Mouse (Mus musculus): Measurements from ENCODE around the gene Gcn1l1. TPM values are rescaled to one million over a fixed set of nuclear protein-coding genes. Genes with fewer than 3 reads are reported as not detected.
A peak's percentile ranks its signal among the peaks of the same experiment; 100 is the strongest.

Gcn1l1 gene
- polyA plus RNA-seq, 1 experiment from 2014 or later = 40.3 TPM

- ATAC-seq (ENCODE audit: low read depth) (no peak), DNase-seq (ENCODE audit: low spot score) (no peak)
- no peaks in the 10 kb centered on the region for H3K27me3 ChIP-seq (replicated peaks; ENCODE audit: control insufficient read depth, insufficient read depth, low read length)
- H3K9me3 ChIP-seq (ENCODE audit: control insufficient read depth, low read length) = no peaks in the 10 kb centered on the region
- peak overlapping the region; percentile 87 for H3K4me3 ChIP-seq (ENCODE audit: low read depth, low read length)
- 30% methylated on average over 13 of the region's 13 CpGs for whole genome bisulfite sequencing
- no peak overlapping the region for H3K27ac ChIP-seq (replicated peaks; ENCODE audit: low read depth, low read length)
- H3K4me1 ChIP-seq (ENCODE audit: control insufficient read depth, insufficient read depth, low read length) = peaks cover 5% of the 10 kb centered on the region; the same call in 1 of the 2 replicates
- H3K4me2 ChIP-seq (ENCODE audit: low read depth, low read length) = peak overlapping the region; percentile 87
- peaks cover 42% of the 10 kb centered on the region for H3K36me3 ChIP-seq (ENCODE audit: control insufficient read depth, insufficient read depth, low read length)
- peak overlapping the region; percentile 98 for H3K9ac ChIP-seq (ENCODE audit: low read depth, low read length)
Measured at GRCm38 (mm10) chr5:115560336-115560905, 4.6 kb upstream of the Gcn1l1 start.

- Histone ChIP-seq H3K4me3 (ENCODE audit: low read depth, low read length) (no peak overlapping the region; the same call in 1 of the 2 replicates), H3K9me3 (ENCODE audit: control insufficient read depth, low read length) (no peaks in the 10 kb centered on the region), H3K27me3 (replicated peaks; ENCODE audit: control insufficient read depth, insufficient read depth, low read length) (no peaks in the 10 kb centered on the region), H3K9ac (ENCODE audit: low read depth, low read length) (no peak overlapping the region), H3K27ac (replicated peaks; ENCODE audit: low read depth, low read length) (no peak overlapping the region), H3K4me2 (ENCODE audit: low read depth, low read length) (peak overlapping the region; percentile 85; the same call in 1 of the 2 replicates), H3K4me1 (ENCODE audit: control insufficient read depth, insufficient read depth, low read length) (peaks cover 15% of the 10 kb centered on the region), H3K36me3 (ENCODE audit: control insufficient read depth, insufficient read depth, low read length) (peaks cover 42% of the 10 kb centered on the region)
- WGBS = 41% methylated on average over 5 of the region's 5 CpGs
- DNase-seq (ENCODE audit: low spot score) = no peak
- ATAC-seq (ENCODE audit: low read depth) = no peak
Measured at GRCm38 (mm10) chr5:115563771-115564585, 1.1 kb upstream of the Gcn1l1 start.

GRCm38 (mm10) chr5:115565403-115565802 lies 349 bp downstream of the Gcn1l1 start:
- H3K9ac ChIP-seq (ENCODE audit: low read depth, low read length) = peak overlapping the region; percentile 96
- no peak for DNase-seq (ENCODE audit: low spot score)
- peak overlapping the region; percentile 85 for H3K4me2 ChIP-seq (ENCODE audit: low read depth, low read length)
- 1% methylated on average over 13 of the region's 46 CpGs for WGBS
- H3K4me1 ChIP-seq (ENCODE audit: control insufficient read depth, insufficient read depth, low read length) = peaks cover 11% of the 10 kb centered on the region
- peak overlapping the region; percentile 72 for H3K27ac ChIP-seq (replicated peaks; ENCODE audit: low read depth, low read length)
- ATAC-seq (ENCODE audit: low read depth) = peak; percentile 33
- H3K9me3 ChIP-seq (ENCODE audit: control insufficient read depth, low read length) = no peaks in the 10 kb centered on the region
- peak overlapping the region; percentile 93 for H3K4me3 ChIP-seq (ENCODE audit: low read depth, low read length)
- H3K27me3 ChIP-seq (replicated peaks; ENCODE audit: control insufficient read depth, insufficient read depth, low read length) = no peaks in the 10 kb centered on the region
- peaks cover 39% of the 10 kb centered on the region for H3K36me3 ChIP-seq (ENCODE audit: control insufficient read depth, insufficient read depth, low read length)

GRCm38 (mm10) chr5:115568681-115569080 lies 3.6 kb downstream of the Gcn1l1 start:
- Histone ChIP-seq H3K9ac (ENCODE audit: low read depth, low read length) (no peak overlapping the region), H3K4me1 (ENCODE audit: control insufficient read depth, insufficient read depth, low read length) (peaks cover 10% of the 10 kb centered on the region), H3K4me3 (ENCODE audit: low read depth, low read length) (no peak overlapping the region), H3K27me3 (replicated peaks; ENCODE audit: control insufficient read depth, insufficient read depth, low read length) (no peaks in the 10 kb centered on the region), H3K9me3 (ENCODE audit: control insufficient read depth, low read length) (no peaks in the 10 kb centered on the region), H3K4me2 (ENCODE audit: low read depth, low read length) (no peak overlapping the region), H3K36me3 (ENCODE audit: control insufficient read depth, insufficient read depth, low read length) (peaks cover 35% of the 10 kb centered on the region), H3K27ac (replicated peaks; ENCODE audit: low read depth, low read length) (no peak overlapping the region)
- 47% methylated on average over 10 of the region's 10 CpGs for WGBS
- DNase-seq (ENCODE audit: low spot score) (no peak), ATAC-seq (ENCODE audit: low read depth) (no peak)

GRCm38 (mm10) chr5:115569308-115569707 lies 4.3 kb downstream of the Gcn1l1 start:
- 43% methylated on average over 11 of the region's 11 CpGs for WGBS
- H3K9me3 ChIP-seq (ENCODE audit: control insufficient read depth, low read length) = no peaks in the 10 kb centered on the region
- 0 out of 2 replicates have a peak overlapping the region, but pooled peaks have one; percentile 14 for H3K9ac ChIP-seq (ENCODE audit: low read depth, low read length)
- DNase-seq (ENCODE audit: low spot score) = no peak
- no peak overlapping the region; the same call in 1 of the 2 replicates for H3K27ac ChIP-seq (replicated peaks; ENCODE audit: low read depth, low read length)
- peaks cover 38% of the 10 kb centered on the region for H3K36me3 ChIP-seq (ENCODE audit: control insufficient read depth, insufficient read depth, low read length)
- no peaks in the 10 kb centered on the region for H3K27me3 ChIP-seq (replicated peaks; ENCODE audit: control insufficient read depth, insufficient read depth, low read length)
- H3K4me2 ChIP-seq (ENCODE audit: low read depth, low read length) = no peak overlapping the region
- no peak for ATAC-seq (ENCODE audit: low read depth)
- peaks cover 10% of the 10 kb centered on the region for H3K4me1 ChIP-seq (ENCODE audit: control insufficient read depth, insufficient read depth, low read length)
- no peak overlapping the region for H3K4me3 ChIP-seq (ENCODE audit: low read depth, low read length)

GRCm38 (mm10) chr5:115569721-115570120 lies 4.7 kb downstream of the Gcn1l1 start:
- Histone ChIP-seq H3K4me1 (ENCODE audit: control insufficient read depth, insufficient read depth, low read length) (peaks cover 10% of the 10 kb centered on the region), H3K9me3 (ENCODE audit: control insufficient read depth, low read length) (no peaks in the 10 kb centered on the region), H3K36me3 (ENCODE audit: control insufficient read depth, insufficient read depth, low read length) (peaks cover 42% of the 10 kb centered on the region), H3K4me3 (ENCODE audit: low read depth, low read length) (no peak overlapping the region), H3K9ac (ENCODE audit: low read depth, low read length) (no peak overlapping the region), H3K4me2 (ENCODE audit: low read depth, low read length) (no peak overlapping the region), H3K27ac (replicated peaks; ENCODE audit: low read depth, low read length) (no peak overlapping the region; the same call in 1 of the 2 replicates), H3K27me3 (replicated peaks; ENCODE audit: control insufficient read depth, insufficient read depth, low read length) (no peaks in the 10 kb centered on the region)
- DNase-seq (ENCODE audit: low spot score) (no peak), ATAC-seq (ENCODE audit: low read depth) (no peak)
- WGBS = 93% methylated on average over 4 of the region's 4 CpGs

GRCm38 (mm10) chr5:115571086-115571485 lies 6.0 kb downstream of the Gcn1l1 start:
- no peak overlapping the region for H3K9ac ChIP-seq (ENCODE audit: low read depth, low read length)
- ATAC-seq (ENCODE audit: low read depth) = no peak
- no peak overlapping the region for H3K4me2 ChIP-seq (ENCODE audit: low read depth, low read length)

GRCm38 (mm10) chr5:115572679-115573535 lies 7.9 kb downstream of the Gcn1l1 start:
- Histone ChIP-seq H3K4me2 (ENCODE audit: low read depth, low read length) (no peak overlapping the region), H3K36me3 (ENCODE audit: control insufficient read depth, insufficient read depth, low read length) (peaks cover 66% of the 10 kb centered on the region), H3K27me3 (replicated peaks; ENCODE audit: control insufficient read depth, insufficient read depth, low read length) (no peaks in the 10 kb centered on the region), H3K9me3 (ENCODE audit: control insufficient read depth, low read length) (no peaks in the 10 kb centered on the region), H3K4me1 (ENCODE audit: control insufficient read depth, insufficient read depth, low read length) (no peaks in the 10 kb centered on the region; the same call in 1 of the 2 replicates), H3K4me3 (ENCODE audit: low read depth, low read length) (no peak overlapping the region), H3K27ac (replicated peaks; ENCODE audit: low read depth, low read length) (peak overlapping the region; percentile 68), H3K9ac (ENCODE audit: low read depth, low read length) (no peak overlapping the region)
- ATAC-seq (ENCODE audit: low read depth) = 0 out of 2 replicates have a peak, but pooled peaks have one; percentile 24
- peak; percentile 61 for DNase-seq (ENCODE audit: low spot score)
- 50% methylated on average over 17 of the region's 17 CpGs for WGBS

More at GRCm38 (mm10) chr5:115571086-115571485, 6.0 kb downstream of the Gcn1l1 start:
- H3K27me3 ChIP-seq (replicated peaks; ENCODE audit: control insufficient read depth, insufficient read depth, low read length) = no peaks in the 10 kb centered on the region
- no peak for DNase-seq (ENCODE audit: low spot score)
- peaks cover 5% of the 10 kb centered on the region for H3K4me1 ChIP-seq (ENCODE audit: control insufficient read depth, insufficient read depth, low read length)
- 94% methylated on average over 7 of the region's 7 CpGs for WGBS
- H3K36me3 ChIP-seq (ENCODE audit: control insufficient read depth, insufficient read depth, low read length) = peaks cover 54% of the 10 kb centered on the region
- H3K4me3 ChIP-seq (ENCODE audit: low read depth, low read length) = no peak overlapping the region
- no peaks in the 10 kb centered on the region for H3K9me3 ChIP-seq (ENCODE audit: control insufficient read depth, low read length)
- H3K27ac ChIP-seq (replicated peaks; ENCODE audit: low read depth, low read length) = no peak overlapping the region
